Mouse (Mus musculus): ENCODE measurements around the gene Tmem126b. TPM values are rescaled to one million over a fixed set of nuclear protein-coding genes. Genes with fewer than 3 reads are reported as not detected.

Tmem126b gene
- polyA plus RNA-seq, 1 experiment from 2014 or later = 35.1 TPM

Other genes with a start within 250 kb of the Tmem126b start
- gene Ccdc83, start 210.2 kb downstream of the Tmem126b start, polyA plus RNA-seq (2015; fragmentation: Nextera tagmentation; extraction: Ambion mirVana) = not detected in 2 replicates
- 0.94 and 0.97 TPM in 2 replicates for gene Sytl2, start 173.7 kb downstream of the Tmem126b start, polyA plus RNA-seq (2015; fragmentation: Nextera tagmentation; extraction: Ambion mirVana)
- 1.3 and 2.3 TPM in 2 replicates for gene Ccdc89, start 49.4 kb downstream of the Tmem126b start, polyA plus RNA-seq (2015; fragmentation: Nextera tagmentation; extraction: Ambion mirVana)
- 28.1 and 36.4 TPM in 2 replicates for gene Crebzf, start 33.3 kb downstream of the Tmem126b start, polyA plus RNA-seq (2015; fragmentation: Nextera tagmentation; extraction: Ambion mirVana)
- 123 and 127 TPM in 2 replicates for gene Tmem126a, start 18.8 kb downstream of the Tmem126b start, polyA plus RNA-seq (2015; fragmentation: Nextera tagmentation; extraction: Ambion mirVana)
- gene Dlg2, start 671 bp upstream of the Tmem126b start, polyA plus RNA-seq (2015; fragmentation: Nextera tagmentation; extraction: Ambion mirVana) = 10.1 and 11.7 TPM in 2 replicates

All from forebrain, embryonic 13.5 days (tissue).